Mouse (Mus musculus): Measurements from ENCODE around the gene Gaa. TPM values are rescaled to one million over a fixed set of nuclear protein-coding genes. Genes with fewer than 3 reads are reported as not detected.

The Gaa gene
- total RNA-seq, 2 experiments from 2014 or later: 31.6 to 35.8 TPM

GRCm38 (mm10) chr11:119299391-119300245, 31.9 kb downstream of the Gaa start, which contains the start of gene Eif4a3:
Gene Eif4a3 (minus strand): TSS chr11:119300089.
- peak; percentile 90 for ATAC-seq (replicated peaks; ENCODE audit: poor library complexity, severe bottlenecking)

GRCm38 (mm10) chr11:119300246-119300935, 32.7 kb downstream of the Gaa start:
- ATAC-seq (replicated peaks; ENCODE audit: poor library complexity, severe bottlenecking): no peak

GRCm38 (mm10) chr11:119300986-119301385, 33.3 kb downstream of the Gaa start:
- no peak for ATAC-seq (replicated peaks; ENCODE audit: poor library complexity, severe bottlenecking)

GRCm38 (mm10) chr11:119304904-119305712, 37.4 kb downstream of the Gaa start:
- peak; percentile 83 for ATAC-seq (replicated peaks; ENCODE audit: poor library complexity, severe bottlenecking)

- no peak for ATAC-seq (replicated peaks; ENCODE audit: poor library complexity, severe bottlenecking)
Measured at GRCm38 (mm10) chr11:119306762-119307657, 39.3 kb downstream of the Gaa start.

- no peak for ATAC-seq (replicated peaks; ENCODE audit: poor library complexity, severe bottlenecking)
Measured at GRCm38 (mm10) chr11:119307658-119307867, 39.9 kb downstream of the Gaa start, which contains the start of gene Card14. Gene Card14 (plus strand): TSS chr11:119307768.

- no peak for ATAC-seq (replicated peaks; ENCODE audit: poor library complexity, severe bottlenecking)
Measured at GRCm38 (mm10) chr11:119307916-119308315, 40.2 kb downstream of the Gaa start.

GRCm38 (mm10) chr11:119310621-119311020, 42.9 kb downstream of the Gaa start:
- no peak for ATAC-seq (replicated peaks; ENCODE audit: poor library complexity, severe bottlenecking)

GRCm38 (mm10) chr11:119314252-119314936, 46.7 kb downstream of the Gaa start:
- ATAC-seq (replicated peaks; ENCODE audit: poor library complexity, severe bottlenecking): no peak

GRCm38 (mm10) chr11:119316720-119317119, 49.0 kb downstream of the Gaa start:
- ATAC-seq (replicated peaks; ENCODE audit: poor library complexity, severe bottlenecking): no peak

- no peak for ATAC-seq (replicated peaks; ENCODE audit: poor library complexity, severe bottlenecking)
Measured at GRCm38 (mm10) chr11:119322521-119322920, 54.8 kb downstream of the Gaa start.

GRCm38 (mm10) chr11:119325068-119325467, 57.4 kb downstream of the Gaa start:
- ATAC-seq (replicated peaks; ENCODE audit: poor library complexity, severe bottlenecking): no peak

GRCm38 (mm10) chr11:119330592-119330991, 62.9 kb downstream of the Gaa start:
- no peak for ATAC-seq (replicated peaks; ENCODE audit: poor library complexity, severe bottlenecking)

GRCm38 (mm10) chr11:119331970-119332369, 64.3 kb downstream of the Gaa start:
- no peak for ATAC-seq (replicated peaks; ENCODE audit: poor library complexity, severe bottlenecking)

Other genes with a start within 250 kb of the Gaa start
- gene Cbx2, start 244.9 kb upstream of the Gaa start, total RNA-seq (2014; fragmentation: Nextera tagmentation): 0.88 and 5.0 TPM in 2 replicates
- gene Cbx2, start 244.9 kb upstream of the Gaa start, total RNA-seq (2017): 2.1 and 2.6 TPM in 2 replicates
- 3.6 TPM in 2 replicates for gene Cbx8, start 226.9 kb upstream of the Gaa start, total RNA-seq (2014; fragmentation: Nextera tagmentation)
- gene Cbx8, start 226.9 kb upstream of the Gaa start, total RNA-seq (2017): 1.5 and 3.2 TPM in 2 replicates
- gene Cbx4, start 181.7 kb upstream of the Gaa start, total RNA-seq (2014; fragmentation: Nextera tagmentation): 15.8 and 18.8 TPM in 2 replicates
- gene Cbx4, start 181.7 kb upstream of the Gaa start, total RNA-seq (2017): 27.4 and 38.2 TPM in 2 replicates
- gene Tbc1d16, start 39.4 kb upstream of the Gaa start, total RNA-seq (2014; fragmentation: Nextera tagmentation): 3.3 and 8.6 TPM in 2 replicates
- gene Tbc1d16, start 39.4 kb upstream of the Gaa start, total RNA-seq (2017): 2.1 and 3.0 TPM in 2 replicates
- gene Ccdc40, start 39.3 kb upstream of the Gaa start, total RNA-seq (2014; fragmentation: Nextera tagmentation): 7.3 and 12.0 TPM in 2 replicates
- gene Ccdc40, start 39.3 kb upstream of the Gaa start, total RNA-seq (2017): 9.0 and 11.8 TPM in 2 replicates
- 280 and 311 TPM in 2 replicates for gene Eif4a3, start 32.2 kb downstream of the Gaa start, total RNA-seq (2014; fragmentation: Nextera tagmentation)
- gene Eif4a3, start 32.2 kb downstream of the Gaa start, total RNA-seq (2017): 188 and 228 TPM in 2 replicates
- gene Card14, start 39.9 kb downstream of the Gaa start, total RNA-seq (2014; fragmentation: Nextera tagmentation): not detected in 2 replicates
- not detected in 2 replicates for gene Card14, start 39.9 kb downstream of the Gaa start, total RNA-seq (2017)
- gene Sgsh, start 87.6 kb downstream of the Gaa start, total RNA-seq (2014; fragmentation: Nextera tagmentation): 4.3 and 5.2 TPM in 2 replicates
- gene Sgsh, start 87.6 kb downstream of the Gaa start, total RNA-seq (2017): 2.7 and 4.1 TPM in 2 replicates
- gene Slc26a11, start 87.7 kb downstream of the Gaa start, total RNA-seq (2014; fragmentation: Nextera tagmentation): 1.1 TPM in 1 of 2 replicates, not detected in the other
- gene Slc26a11, start 87.7 kb downstream of the Gaa start, total RNA-seq (2017): 0.21 and 0.43 TPM in 2 replicates
- 57.7 and 58.1 TPM in 2 replicates for gene Rnf213, start 125.2 kb downstream of the Gaa start, total RNA-seq (2014; fragmentation: Nextera tagmentation)
- 40.5 and 45.5 TPM in 2 replicates for gene Rnf213, start 125.2 kb downstream of the Gaa start, total RNA-seq (2017)
- gene Endov, start 223.5 kb downstream of the Gaa start, total RNA-seq (2014; fragmentation: Nextera tagmentation): 5.5 and 10.3 TPM in 2 replicates
- gene Endov, start 223.5 kb downstream of the Gaa start, total RNA-seq (2017): 14.2 and 21.0 TPM in 2 replicates

Measured in granulocyte monocyte progenitor cell, adult 5-6 weeks (primary cell).